Mouse (Mus musculus): ENCODE measurements around the gene Wipi1. TPM values are rescaled to one million over a fixed set of nuclear protein-coding genes. Genes with fewer than 3 reads are reported as not detected.

Wipi1 gene
- polyA plus RNA-seq (2021; fragmentation: Nextera tagmentation): 18.0 and 22.8 TPM in 2 replicates
- long read RNA-seq, experiment 1, transcript Wipi1-201 (12 exons, 3,338 nt): major isoform, 64 of 124 reads
- long read RNA-seq, experiment 1, transcript Wipi1-202 (13 exons, 2,050 nt): minor isoform, 45 of 124 reads
- long read RNA-seq, experiment 1, partial matches to known transcripts: 4 of 124 reads
- long read RNA-seq, experiment 1, other reads (novel, unspliced or antisense): 11 of 124 reads
- long read RNA-seq, experiment 2, transcript Wipi1-201 (12 exons, 3,338 nt): minor isoform, 11 of 47 reads
- long read RNA-seq, experiment 2, transcript Wipi1-202 (13 exons, 2,050 nt): major isoform, 14 of 47 reads
- long read RNA-seq, experiment 2, partial matches to known transcripts: 16 of 47 reads
- long read RNA-seq, experiment 2, other reads (novel, unspliced or antisense): 6 of 47 reads

DNA sequence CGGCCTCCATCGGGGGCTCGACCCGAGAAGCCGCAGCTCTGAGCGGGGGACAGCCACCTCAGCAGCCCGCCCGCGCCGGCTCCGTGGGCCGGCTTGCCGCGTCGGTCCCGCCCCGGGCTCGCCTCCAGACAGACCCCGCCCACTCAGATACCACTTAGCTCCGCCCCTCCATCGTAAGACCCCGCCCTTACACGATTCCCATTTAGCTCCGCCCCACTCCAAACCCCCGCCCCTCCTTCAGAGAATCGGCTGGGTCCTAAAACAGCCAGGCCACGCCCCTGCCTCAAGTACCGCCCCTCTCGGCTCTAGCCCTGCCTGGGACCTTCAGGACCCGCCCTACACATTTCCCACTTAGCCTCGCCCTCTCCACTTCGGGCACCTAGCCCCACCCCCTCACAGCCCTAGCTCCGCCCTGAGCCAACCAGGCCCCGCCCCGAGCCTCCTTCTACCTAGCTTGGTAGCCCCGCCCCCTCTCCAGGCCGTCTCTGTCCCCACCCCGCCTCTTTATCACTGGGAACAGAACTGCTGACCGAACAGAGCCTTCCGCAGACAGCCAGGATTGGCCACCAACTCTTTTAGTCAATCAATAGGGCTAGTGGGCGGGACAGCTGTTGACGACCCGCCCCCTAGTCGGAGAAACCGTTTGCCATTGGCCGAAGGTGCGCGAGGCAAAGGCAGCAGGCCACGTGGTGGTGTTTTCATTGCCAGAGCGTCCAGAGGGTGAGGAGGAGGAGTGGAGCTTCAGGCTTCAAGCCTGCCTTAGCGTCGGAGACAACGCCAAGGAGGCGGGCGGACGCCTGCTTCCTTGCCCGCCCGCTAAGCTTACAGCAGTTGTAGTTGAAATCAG is at the start of gene Wipi1:
Wipi1 (minus strand) TSS at position 665 of the 847 bp plus-strand sequence.

DNA sequence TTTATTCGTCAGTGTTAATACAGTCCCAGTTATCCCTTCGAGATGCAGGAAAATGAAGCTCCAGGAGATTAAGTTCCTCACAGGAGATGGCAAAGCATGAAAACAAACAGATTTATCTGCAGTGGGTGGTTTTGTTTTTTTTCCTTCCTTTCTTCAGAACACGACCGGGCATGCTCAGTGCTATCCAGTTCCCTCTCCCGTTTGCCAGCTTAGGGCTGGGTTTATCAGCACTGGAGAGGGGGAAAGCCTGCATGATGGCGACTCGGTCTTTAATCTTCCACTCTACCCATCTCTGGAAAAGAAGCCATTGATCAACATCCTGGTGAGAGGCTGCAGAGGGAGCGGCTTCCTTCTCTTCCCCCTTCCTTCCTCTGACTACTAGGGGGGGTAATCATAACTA is 37.4 kb upstream of the Wipi1 start, which contains the start of gene Prkar1a:
Prkar1a (plus strand) TSS at position 200 of the 400 bp plus-strand sequence.

Other genes starting within 250 kb of the Wipi1 start
- 19.4 and 30.2 TPM in 2 replicates for gene Gna13, start 249.1 kb downstream of the Wipi1 start, polyA plus RNA-seq (2021; fragmentation: Nextera tagmentation)
- not detected in 2 replicates for gene 9930022D16Rik, start 198.1 kb downstream of the Wipi1 start, polyA plus RNA-seq (2021; fragmentation: Nextera tagmentation)
- gene Amz2, start 186.0 kb downstream of the Wipi1 start, polyA plus RNA-seq (2021; fragmentation: Nextera tagmentation): 23.4 and 33.9 TPM in 2 replicates
- 15.2 and 16.0 TPM in 2 replicates for gene Arsg, start 138.6 kb downstream of the Wipi1 start, polyA plus RNA-seq (2021; fragmentation: Nextera tagmentation)
- 5.2 and 6.3 TPM in 2 replicates for gene Slc16a6, start 138.4 kb downstream of the Wipi1 start, polyA plus RNA-seq (2021; fragmentation: Nextera tagmentation)
- 343 and 402 TPM in 2 replicates for gene Prkar1a, start 37.4 kb upstream of the Wipi1 start, polyA plus RNA-seq (2021; fragmentation: Nextera tagmentation)
- 10.2 and 11.8 TPM in 2 replicates for gene Fam20a, start 110.3 kb upstream of the Wipi1 start, polyA plus RNA-seq (2021; fragmentation: Nextera tagmentation)
- gene 1700012B07Rik, start 216.1 kb upstream of the Wipi1 start, polyA plus RNA-seq (2021; fragmentation: Nextera tagmentation): not detected in 2 replicates